Mouse (Mus musculus): Measurements from ENCODE around the gene Rpl37a.

Rpl37a gene

GRCm38 (mm10) chr1:72736397-72737125 is 25.5 kb downstream of the Rpl37a start:
- DNase-seq (ENCODE audit: low read depth, low spot score): no peak

- no peak for DNase-seq (ENCODE audit: low read depth, low spot score)
Measured at GRCm38 (mm10) chr1:72738946-72739680, 28.0 kb downstream of the Rpl37a start.

- DNase-seq (ENCODE audit: low read depth, low spot score): no peak
Measured at GRCm38 (mm10) chr1:72739681-72740063, 28.6 kb downstream of the Rpl37a start.

- DNase-seq (ENCODE audit: low read depth, low spot score): no peak
Measured at GRCm38 (mm10) chr1:72741406-72741805, 30.3 kb downstream of the Rpl37a start.

GRCm38 (mm10) chr1:72744816-72745506 is 33.9 kb downstream of the Rpl37a start:
- no peak for DNase-seq (ENCODE audit: low read depth, low spot score)

GRCm38 (mm10) chr1:72746382-72746781 is 35.3 kb downstream of the Rpl37a start:
- no peak for DNase-seq (ENCODE audit: low read depth, low spot score)

- DNase-seq (ENCODE audit: low read depth, low spot score): no peak
Measured at GRCm38 (mm10) chr1:72751371-72751781, 40.3 kb downstream of the Rpl37a start.

GRCm38 (mm10) chr1:72753211-72753610 is 42.1 kb downstream of the Rpl37a start:
- DNase-seq (ENCODE audit: low read depth, low spot score): no peak

- DNase-seq (ENCODE audit: low read depth, low spot score): no peak
Measured at GRCm38 (mm10) chr1:72755227-72755626, 44.1 kb downstream of the Rpl37a start.

- no peak for DNase-seq (ENCODE audit: low read depth, low spot score)
Measured at GRCm38 (mm10) chr1:72755801-72756200, 44.7 kb downstream of the Rpl37a start.

- DNase-seq (ENCODE audit: low read depth, low spot score): no peak
Measured at GRCm38 (mm10) chr1:72759758-72760157, 48.7 kb downstream of the Rpl37a start.

Data from CD4-positive, CD25-positive, alpha-beta regulatory T cell, adult 2 months (primary cell).